ENCODE assay signal across 11 mouse cellular contexts in the genomic region with DNA sequence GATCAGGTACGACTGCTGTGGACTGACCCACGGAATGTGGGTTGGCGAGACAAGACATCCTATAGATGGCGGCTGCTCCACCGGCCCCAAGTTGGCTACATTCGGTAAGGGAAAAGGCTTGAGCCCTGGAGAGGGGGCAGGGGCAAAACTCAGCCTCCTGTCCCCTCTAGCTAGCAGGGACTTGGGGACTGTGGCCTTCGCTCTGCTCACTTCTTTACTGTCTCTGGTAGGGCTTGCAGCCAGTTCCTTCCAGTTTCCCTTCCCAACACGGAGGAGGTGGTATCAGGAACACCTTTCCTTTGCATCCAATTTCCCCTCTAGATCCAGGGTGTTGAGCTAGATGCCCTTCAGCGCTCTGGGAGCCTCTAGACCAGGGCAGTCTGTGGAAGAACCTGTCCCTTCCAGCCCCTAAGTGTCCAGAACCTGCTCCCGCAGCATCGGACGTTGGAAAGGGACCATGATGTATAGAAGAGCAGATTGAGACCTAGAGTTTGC. TPM values are rescaled to one million over a fixed set of nuclear protein-coding genes. Genes with fewer than 3 reads are reported as not detected.
DNase-seq lines count a peak whose midpoint lies in the region; ATAC-seq lines count a peak whose summit lies in the region.
"Had no signal": no experiment of that assay in that cellular context is flagged by ENCODE, and none has a peak within 500 bp of the region (broad histone marks: within the 10 kb centered on the region; RNA-seq: fewer than 3 reads in every experiment).

No protein-coding gene starts in this region.

- peaks cover 25% of the 10 kb centered on the region for H3K4me1 ChIP-seq in lung, embryonic 15.5 days
- H3K4me1 ChIP-seq in embryonic facial prominence, embryonic 15.5 days: peaks cover 37% of the 10 kb centered on the region
- H3K4me1 ChIP-seq in hindbrain, embryonic 16.5 days (ENCODE audit: control insufficient read depth, insufficient read depth, low read depth, low read length): peaks cover 50% of the 10 kb centered on the region
- H3K4me1 ChIP-seq in neural tube, embryonic 12.5 days: peaks cover 65% of the 10 kb centered on the region

- H3K36me3 ChIP-seq in lung, embryonic 15.5 days: no peaks in the 10 kb centered on the region
- H3K36me3 ChIP-seq in embryonic facial prominence, embryonic 15.5 days: peaks cover 11% of the 10 kb centered on the region; the same call in 1 of the 2 replicates
- H3K36me3 ChIP-seq in hindbrain, embryonic 16.5 days (ENCODE audit: control insufficient read depth, insufficient read depth, low read length): no peaks in the 10 kb centered on the region; the same call in 1 of the 2 replicates
- peaks cover 24% of the 10 kb centered on the region for H3K36me3 ChIP-seq in neural tube, embryonic 12.5 days
- H3K36me3 ChIP-seq: stomach, embryonic 15.5 days had no signal

- H3K27ac ChIP-seq in lung, embryonic 15.5 days: peak overlapping the region; percentile 91
- H3K27ac ChIP-seq in embryonic facial prominence, embryonic 15.5 days (replicated peaks): no peak overlapping the region
- peak overlapping the region; percentile 71 for H3K27ac ChIP-seq in hindbrain, embryonic 16.5 days (ENCODE audit: low read depth, low read length)
- H3K27ac ChIP-seq in neural tube, embryonic 12.5 days: peak overlapping the region; percentile 80; the same call in 1 of the 2 replicates
- H3K27ac ChIP-seq: stomach, embryonic 15.5 days had no signal

- no peak overlapping the region for H3K9ac ChIP-seq in lung, embryonic 15.5 days
- H3K9ac ChIP-seq in embryonic facial prominence, embryonic 15.5 days: no peak overlapping the region
- peak overlapping the region; percentile 69 for H3K9ac ChIP-seq in hindbrain, embryonic 16.5 days (ENCODE audit: low read depth, low read length)
- peak overlapping the region; percentile 77 for H3K9ac ChIP-seq in neural tube, embryonic 12.5 days
- H3K9ac ChIP-seq: stomach, embryonic 15.5 days had no signal

- peaks cover 10% of the 10 kb centered on the region; the same call in 1 of the 2 replicates for H3K27me3 ChIP-seq in lung, embryonic 15.5 days
- no peaks in the 10 kb centered on the region; the same call in 1 of the 2 replicates for H3K27me3 ChIP-seq in embryonic facial prominence, embryonic 15.5 days
- no peaks in the 10 kb centered on the region for H3K27me3 ChIP-seq in hindbrain, embryonic 16.5 days (replicated peaks; ENCODE audit: control insufficient read depth, insufficient read depth, low read length)
- no peaks in the 10 kb centered on the region; the same call in 1 of the 2 replicates for H3K27me3 ChIP-seq in neural tube, embryonic 12.5 days (replicated peaks)
- H3K27me3 ChIP-seq: stomach, embryonic 15.5 days had no signal

- peak overlapping the region; percentile 83 for H3K4me2 ChIP-seq in lung, embryonic 15.5 days
- H3K4me2 ChIP-seq in embryonic facial prominence, embryonic 15.5 days (replicated peaks): peak overlapping the region; percentile 82; the same call in 1 of the 2 replicates
- H3K4me2 ChIP-seq in hindbrain, embryonic 16.5 days (ENCODE audit: low read length): peak overlapping the region; percentile 75
- H3K4me2 ChIP-seq in neural tube, embryonic 12.5 days (replicated peaks): peak overlapping the region; percentile 85

- H3K9me3 ChIP-seq in lung, embryonic 15.5 days: no peaks in the 10 kb centered on the region
- no peaks in the 10 kb centered on the region for H3K9me3 ChIP-seq in embryonic facial prominence, embryonic 15.5 days (replicated peaks)
- no peaks in the 10 kb centered on the region for H3K9me3 ChIP-seq in hindbrain, embryonic 16.5 days (ENCODE audit: control insufficient read depth, low read length)
- no peaks in the 10 kb centered on the region for H3K9me3 ChIP-seq in neural tube, embryonic 12.5 days
- H3K9me3 ChIP-seq: stomach, embryonic 15.5 days had no signal

- peak overlapping the region; percentile 46 for H3K4me3 ChIP-seq in lung, embryonic 15.5 days
- no peak overlapping the region for H3K4me3 ChIP-seq in embryonic facial prominence, embryonic 15.5 days (replicated peaks)
- peak overlapping the region; percentile 48 for H3K4me3 ChIP-seq in hindbrain, embryonic 16.5 days (ENCODE audit: low read length)
- peak overlapping the region; percentile 64 for H3K4me3 ChIP-seq in neural tube, embryonic 12.5 days
- H3K4me3 ChIP-seq: stomach, embryonic 15.5 days had no signal

- ATAC-seq in lung, embryonic 15.5 days (ENCODE audit: borderline replicate concordance, extremely low read depth, low FRiP score, low TSS enrichment): no peak
- ATAC-seq in embryonic facial prominence, embryonic 15.5 days (ENCODE audit: insufficient number of reproducible peaks, low FRiP score, low TSS enrichment, low read depth): no peak
- ATAC-seq in hindbrain, embryonic 16.5 days: no peak
- ATAC-seq in neural tube, embryonic 12.5 days (ENCODE audit: low FRiP score, low read depth): no peak

- DNase-seq in lung, postnatal 25 days (ENCODE audit: low spot score): no peak
- no peak for DNase-seq in frontal cortex, postnatal 25 days (ENCODE audit: low spot score in 2 of 2)
- DNase-seq in heart, adult 11 months: no peak
- no peak for DNase-seq in gastrocnemius, postnatal 10 days
- DNase-seq: heart, postnatal 4 days; liver had no signal

- 53% methylated on average over 12 of the region's 12 CpGs for WGBS in lung, embryonic 15.5 days
- 59% methylated on average over 12 of the region's 12 CpGs for whole genome bisulfite sequencing in embryonic facial prominence, embryonic 15.5 days
- 17% methylated on average over 12 of the region's 12 CpGs for WGBS in hindbrain, embryonic 16.5 days
- 23% methylated on average over 12 of the region's 12 CpGs for WGBS in neural tube, embryonic 12.5 days

RNA-seq across cellular contexts. Expression of a gene that starts 1.5 kb away (rescaled TPM):
- 195 and 197 TPM in 2 replicates for polyA plus RNA-seq in lung, embryonic 15.5 days (2015; fragmentation: Nextera tagmentation; extraction: Ambion mirVana)
- 173 and 196 TPM in 2 replicates for polyA plus RNA-seq in embryonic facial prominence, embryonic 15.5 days (2015; fragmentation: Nextera tagmentation; extraction: Ambion mirVana)
- 163 and 166 TPM in 2 replicates for polyA plus RNA-seq in hindbrain, embryonic 16.5 days (2015; fragmentation: Nextera tagmentation; extraction: Ambion mirVana)
- polyA plus RNA-seq in neural tube, embryonic 12.5 days (2016; fragmentation: Nextera tagmentation; extraction: Ambion mirVana): 174 TPM in 2 replicates
- total RNA-seq in gastrocnemius, postnatal 10 days (2021): 10 to 100 TPM; 55.2 to 57.3 TPM

RNA-seq across cellular contexts. Expression of a gene that starts 3.5 kb away (rescaled TPM):
- polyA plus RNA-seq in lung, embryonic 15.5 days (2015; fragmentation: Nextera tagmentation; extraction: Ambion mirVana): 74.3 and 88.9 TPM in 2 replicates
- polyA plus RNA-seq in embryonic facial prominence, embryonic 15.5 days (2015; fragmentation: Nextera tagmentation; extraction: Ambion mirVana): 4.0 and 10.2 TPM in 2 replicates
- polyA plus RNA-seq in hindbrain, embryonic 16.5 days (2015; fragmentation: Nextera tagmentation; extraction: Ambion mirVana): 0.59 and 0.90 TPM in 2 replicates
- 0.84 and 1.1 TPM in 2 replicates for polyA plus RNA-seq in neural tube, embryonic 12.5 days (2016; fragmentation: Nextera tagmentation; extraction: Ambion mirVana)
- under 1 TPM; 0.16 to 0.63 TPM for total RNA-seq in gastrocnemius, postnatal 10 days (2021)

RNA-seq across cellular contexts. Expression of a gene that starts 10.4 kb away (rescaled TPM):
- polyA plus RNA-seq in lung, embryonic 15.5 days (2015; fragmentation: Nextera tagmentation; extraction: Ambion mirVana): 54.4 and 58.4 TPM in 2 replicates
- polyA plus RNA-seq in embryonic facial prominence, embryonic 15.5 days (2015; fragmentation: Nextera tagmentation; extraction: Ambion mirVana): 47.1 and 59.7 TPM in 2 replicates
- 47.5 and 53.0 TPM in 2 replicates for polyA plus RNA-seq in hindbrain, embryonic 16.5 days (2015; fragmentation: Nextera tagmentation; extraction: Ambion mirVana)
- 46.4 and 48.2 TPM in 2 replicates for polyA plus RNA-seq in neural tube, embryonic 12.5 days (2016; fragmentation: Nextera tagmentation; extraction: Ambion mirVana)
- 10 to 100 TPM; 46.2 to 61.5 TPM for total RNA-seq in gastrocnemius, postnatal 10 days (2021)

RNA-seq across cellular contexts. Expression of a gene that starts 20.4 kb away (rescaled TPM):
- polyA plus RNA-seq in lung, embryonic 15.5 days (2015; fragmentation: Nextera tagmentation; extraction: Ambion mirVana): 282 and 311 TPM in 2 replicates
- polyA plus RNA-seq in embryonic facial prominence, embryonic 15.5 days (2015; fragmentation: Nextera tagmentation; extraction: Ambion mirVana): 294 and 310 TPM in 2 replicates
- polyA plus RNA-seq in hindbrain, embryonic 16.5 days (2015; fragmentation: Nextera tagmentation; extraction: Ambion mirVana): 205 and 227 TPM in 2 replicates
- polyA plus RNA-seq in neural tube, embryonic 12.5 days (2016; fragmentation: Nextera tagmentation; extraction: Ambion mirVana): 232 and 252 TPM in 2 replicates
- 10 to 100 TPM; 78.1 to 93.1 TPM for total RNA-seq in gastrocnemius, postnatal 10 days (2021)

RNA-seq across cellular contexts. Expression of a gene that starts 20.7 kb away (rescaled TPM):
- 7.2 and 7.9 TPM in 2 replicates for polyA plus RNA-seq in lung, embryonic 15.5 days (2015; fragmentation: Nextera tagmentation; extraction: Ambion mirVana)
- 5.0 and 5.9 TPM in 2 replicates for polyA plus RNA-seq in embryonic facial prominence, embryonic 15.5 days (2015; fragmentation: Nextera tagmentation; extraction: Ambion mirVana)
- 78.7 and 87.1 TPM in 2 replicates for polyA plus RNA-seq in hindbrain, embryonic 16.5 days (2015; fragmentation: Nextera tagmentation; extraction: Ambion mirVana)
- 32.4 and 33.5 TPM in 2 replicates for polyA plus RNA-seq in neural tube, embryonic 12.5 days (2016; fragmentation: Nextera tagmentation; extraction: Ambion mirVana)
- total RNA-seq in gastrocnemius, postnatal 10 days (2021): under 1 TPM; 0.70 to 0.86 TPM

Comparison
In these comparisons a context has a peak if more than half of its experiments do, and no peak if none do; other contexts are left out.
1. H3K9ac ChIP-seq: peak in hindbrain, embryonic 16.5 days (single experiment) and neural tube, embryonic 12.5 days (single experiment); none in lung, embryonic 15.5 days (single experiment) and embryonic facial prominence, embryonic 15.5 days (single experiment).
2. Peak in every context shown above with its lines, with median percentiles within 50 percentile points of each other: H3K4me2 ChIP-seq.